9 mouse cellular contexts compared by ENCODE assay signal in genomic region chr9:64498929-64499328, GRCm38 (mm10).
DNase-seq lines count a peak whose midpoint lies in the region; ATAC-seq lines count a peak whose summit lies in the region.
"Had no signal": no experiment of that assay in that cellular context is flagged by ENCODE, and none has a peak within 500 bp of the region (broad histone marks: within the 10 kb centered on the region; RNA-seq: fewer than 3 reads in every experiment).

No protein-coding gene starts in this region.

- 67% methylated on average over 5 of the region's 5 CpGs for WGBS in hindbrain, embryonic 12.5 days
- WGBS in hindbrain, embryonic 11.5 days: 82% methylated on average over 5 of the region's 5 CpGs

- H3K4me2 ChIP-seq in hindbrain, embryonic 12.5 days (replicated peaks): no peak overlapping the region
- H3K4me2 ChIP-seq in hindbrain, embryonic 11.5 days (replicated peaks; ENCODE audit: low read depth, low read length): no peak overlapping the region
- H3K4me2 ChIP-seq: intestine, embryonic 15.5 days had no signal

- no peaks in the 10 kb centered on the region for H3K9me3 ChIP-seq in hindbrain, embryonic 12.5 days (replicated peaks)
- H3K9me3 ChIP-seq in hindbrain, embryonic 11.5 days (ENCODE audit: control insufficient read depth, low read length): no peaks in the 10 kb centered on the region
- H3K9me3 ChIP-seq: intestine, embryonic 15.5 days had no signal

- H3K27me3 ChIP-seq in hindbrain, embryonic 12.5 days: peaks cover 3% of the 10 kb centered on the region; the same call in 1 of the 2 replicates
- no peaks in the 10 kb centered on the region for H3K27me3 ChIP-seq in hindbrain, embryonic 11.5 days (ENCODE audit: control insufficient read depth, insufficient read depth, low read length)
- H3K27me3 ChIP-seq: intestine, embryonic 15.5 days had no signal

- no peaks in the 10 kb centered on the region for H3K36me3 ChIP-seq in hindbrain, embryonic 12.5 days
- H3K36me3 ChIP-seq in hindbrain, embryonic 11.5 days (ENCODE audit: control insufficient read depth, insufficient read depth, low read length): no peaks in the 10 kb centered on the region
- H3K36me3 ChIP-seq: intestine, embryonic 15.5 days had no signal

- H3K27ac ChIP-seq in hindbrain, embryonic 12.5 days: 0 out of 2 replicates have a peak overlapping the region, but pooled peaks have one; percentile 24
- H3K27ac ChIP-seq in hindbrain, embryonic 11.5 days (ENCODE audit: low read depth, low read length): no peak overlapping the region
- H3K27ac ChIP-seq: intestine, embryonic 15.5 days had no signal

- ATAC-seq in hindbrain, embryonic 12.5 days (ENCODE audit: low FRiP score): no peak; the same call in 1 of the 2 replicates
- no peak for ATAC-seq in hindbrain, embryonic 11.5 days (ENCODE audit: low FRiP score)
- ATAC-seq: intestine, embryonic 15.5 days had no signal

- no peak overlapping the region for H3K9ac ChIP-seq in hindbrain, embryonic 12.5 days
- H3K9ac ChIP-seq in hindbrain, embryonic 11.5 days (ENCODE audit: low read depth, low read length): no peak overlapping the region
- H3K9ac ChIP-seq: intestine, embryonic 15.5 days had no signal

- no peak overlapping the region for H3K4me3 ChIP-seq in hindbrain, embryonic 12.5 days
- H3K4me3 ChIP-seq in hindbrain, embryonic 11.5 days (ENCODE audit: low read depth, low read length): no peak overlapping the region
- H3K4me3 ChIP-seq: intestine, embryonic 15.5 days; megakaryocyte, embryonic 14.5 days had no signal

- H3K4me1 ChIP-seq in hindbrain, embryonic 12.5 days: peaks cover 17% of the 10 kb centered on the region
- H3K4me1 ChIP-seq in hindbrain, embryonic 11.5 days (replicated peaks; ENCODE audit: control insufficient read depth, insufficient read depth, low read length): peaks cover 3% of the 10 kb centered on the region; the same call in 1 of the 2 replicates
- H3K4me1 ChIP-seq: intestine, embryonic 15.5 days; megakaryocyte, embryonic 14.5 days had no signal

- no peak for DNase-seq in hindbrain, embryonic 11.5 days (ENCODE audit: low spot score)
- peak; percentile 62 for DNase-seq in adrenal gland, postnatal 10 days
- peak; percentile 44 to 65 for DNase-seq in cerebellum, postnatal 25 days
- peak; percentile 60 to 64 for DNase-seq in layer of hippocampus, postnatal 10 days (ENCODE audit: low spot score in 2 of 2)
- no peak for DNase-seq in kidney, adult 11 months
- DNase-seq in natural killer cell, adult 2 months (ENCODE audit: low spot score in 2 of 2): no peak

Comparison
In these comparisons a context has a peak if more than half of its experiments do, and no peak if none do; other contexts are left out.
1. DNase-seq: peak in adrenal gland, postnatal 10 days (single experiment), cerebellum, postnatal 25 days (2 of 2) and layer of hippocampus, postnatal 10 days (2 of 2); none in hindbrain, embryonic 11.5 days (single experiment), kidney, adult 11 months (single experiment) and natural killer cell, adult 2 months (0 of 2).